Mouse (Mus musculus) liver, adult 2 months (tissue): Measurements from ENCODE around the gene Arhgap40. TPM values are rescaled to one million over a fixed set of nuclear protein-coding genes. Genes with fewer than 3 reads are reported as not detected.

Experiments
- DNase-seq: peaks from one replicate; pipeline ENCODE4 v3.0.0-alpha.2; 2011; ENCODE audit warnings: low read depth, low spot score; ENCODE audit errors: extremely low read depth
- H3K27ac ChIP-seq: fragments of 200-500 bp; replicated peaks from 2 replicates; pipeline ENCODE4 v1.5.1; 2012; ENCODE audit warnings: low read depth, mild to moderate bottlenecking, control low read depth, inconsistent platforms, low read length; ENCODE audit not compliant: insufficient read depth
- H3K27me3 ChIP-seq: fragments of 200-500 bp; 2 replicates; pipeline ENCODE4 v1.6.1; 2012; ENCODE audit warnings: mild to moderate bottlenecking, moderate library complexity, low read length, inconsistent platforms; ENCODE audit not compliant: control insufficient read depth, insufficient read depth
- H3K36me3 ChIP-seq: fragments of 200-500 bp; 2 replicates; pipeline ENCODE4 v1.6.1; 2012; ENCODE audit warnings: low read length, inconsistent platforms; ENCODE audit not compliant: control insufficient read depth, insufficient read depth
- H3K4me1 ChIP-seq: fragments of 200-500 bp; 2 replicates; pipeline ENCODE4 v1.6.1; 2011; ENCODE audit warnings: low read length; ENCODE audit not compliant: control insufficient read depth, insufficient read depth
- H3K4me3 ChIP-seq: fragments of 200-500 bp; 2 replicates; pipeline ENCODE4 v1.5.1; 2011; ENCODE audit warnings: low read depth, mild to moderate bottlenecking, control low read depth, low read length, moderate library complexity; ENCODE audit not compliant: insufficient read depth
- H3K79me2 ChIP-seq: fragments of 200-500 bp; 2 replicates; pipeline ENCODE4 v1.6.1; 2012; ENCODE audit warnings: inconsistent platforms, mild to moderate bottlenecking, low read length, moderate library complexity; ENCODE audit not compliant: control insufficient read depth, insufficient read depth
- H3K9ac ChIP-seq: fragments of 200-500 bp; 2 replicates; pipeline ENCODE4 v1.6.1; 2012; ENCODE audit warnings: low read depth, mild to moderate bottlenecking, control low read depth, inconsistent platforms, low read length
- CTCF ChIP-seq: fragments of 200-500 bp; IDR thresholded peaks from 2 replicates; pipeline ENCODE4 v1.5.1; 2011; ENCODE audit warnings: low read depth, low read length, control low read depth
- POLR2A ChIP-seq: fragments of 200-500 bp; IDR thresholded peaks from 2 replicates; pipeline ENCODE4 v1.6.1; 2011; ENCODE audit warnings: low read length, control low read depth; ENCODE audit not compliant: insufficient read depth; ENCODE audit errors: extremely low read depth
- WGBS: fragments of 180-500 bp; shearing (Covaris S2); methylation state at CpG from one replicate; pipeline ENCODE4 v1.1.7; 2018; 5-methylcytosine and 5-hydroxymethylcytosine counted together
- polyA plus RNA-seq: library from polyadenylated mRNA; depleted of rRNA; stranded (reverse); fragments of >200 nt; gene quantifications from 2 replicates; pipeline ENCODE4 v1.2.3, GENCODE M21; 2012
- total RNA-seq: library from RNA; depleted of rRNA; stranded (reverse); fragments of >200 nt; gene quantifications from 2 replicates; pipeline ENCODE4 v1.2.3, GENCODE M21; 2014

Gene Arhgap40
- total and polyA plus RNA-seq, 2 experiments = not detected

DNA sequence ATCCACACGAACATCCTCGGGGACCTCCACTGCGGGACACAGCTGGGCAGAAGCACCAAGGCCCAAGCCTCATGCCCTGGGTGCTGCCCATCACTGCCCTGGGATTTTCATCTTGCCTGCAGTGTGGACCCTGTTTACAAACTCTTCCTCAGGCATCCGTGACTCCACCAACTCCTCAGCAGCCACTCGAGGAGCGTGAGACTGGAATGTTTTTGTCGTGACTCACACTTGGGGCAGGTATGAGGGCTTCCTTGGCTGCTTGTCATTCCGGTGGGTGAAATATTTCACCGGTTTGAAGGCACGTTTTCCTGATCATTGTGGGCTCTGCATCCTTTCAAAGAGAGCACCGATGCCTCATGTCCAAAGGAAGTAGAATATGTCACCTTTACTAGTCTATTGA, 6.5 kb downstream of the Arhgap40 start:
- Histone ChIP-seq H3K27me3 (no peaks in the 10 kb centered on the region), H3K36me3 (no peaks in the 10 kb centered on the region), H3K79me2 (no peaks in the 10 kb centered on the region), H3K4me1 (no peaks in the 10 kb centered on the region), H3K27ac (no peak overlapping the region), H3K9ac (no peak overlapping the region), H3K4me3 (no peak overlapping the region)
- DNase-seq = no peak
- WGBS = 77% methylated on average over 11 of the region's 11 CpGs
- TF ChIP-seq CTCF (no peak), POLR2A (no peak)

GRCm38 (mm10) chr2:158519800-158520199, 7.2 kb downstream of the Arhgap40 start:
- no peaks in the 10 kb centered on the region for H3K27me3 ChIP-seq
- H3K36me3 ChIP-seq = no peaks in the 10 kb centered on the region
- H3K27ac ChIP-seq = no peak overlapping the region
- H3K4me3 ChIP-seq = no peak overlapping the region
- H3K79me2 ChIP-seq = no peaks in the 10 kb centered on the region
- H3K4me1 ChIP-seq = no peaks in the 10 kb centered on the region
- no peak for DNase-seq
- WGBS = 73% methylated on average over 6 of the region's 6 CpGs
- no peak for TF ChIP-seq CTCF
- TF ChIP-seq POLR2A = no peak
- H3K9ac ChIP-seq = no peak overlapping the region

DNA sequence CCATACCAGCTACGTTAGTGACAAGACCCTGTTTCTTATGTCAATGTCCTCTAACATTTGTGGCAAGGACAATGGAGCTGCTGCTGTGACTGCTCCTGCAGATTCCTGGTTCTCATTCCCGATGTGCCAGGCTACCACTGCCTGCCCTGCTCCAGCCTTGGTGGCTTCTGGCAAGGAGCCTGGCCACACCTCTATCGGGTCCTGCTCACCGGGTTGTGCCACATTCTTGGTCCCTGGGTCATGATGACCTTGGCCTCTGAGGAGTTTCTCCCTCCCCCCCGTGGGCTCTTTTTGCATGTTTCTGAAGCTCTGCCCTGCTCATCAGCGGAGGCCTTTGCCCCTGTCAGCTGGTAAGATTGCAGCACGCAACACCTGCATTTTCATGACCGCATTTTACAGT, 10.5 kb downstream of the Arhgap40 start:
- Histone ChIP-seq H3K9ac (no peak overlapping the region), H3K4me1 (no peaks in the 10 kb centered on the region), H3K36me3 (no peaks in the 10 kb centered on the region), H3K27me3 (no peaks in the 10 kb centered on the region), H3K79me2 (no peaks in the 10 kb centered on the region), H3K27ac (no peak overlapping the region), H3K4me3 (no peak overlapping the region)
- DNase-seq = no peak
- WGBS = 65% methylated on average over 8 of the region's 8 CpGs
- no peak for TF ChIP-seq CTCF
- TF ChIP-seq POLR2A = no peak

DNA sequence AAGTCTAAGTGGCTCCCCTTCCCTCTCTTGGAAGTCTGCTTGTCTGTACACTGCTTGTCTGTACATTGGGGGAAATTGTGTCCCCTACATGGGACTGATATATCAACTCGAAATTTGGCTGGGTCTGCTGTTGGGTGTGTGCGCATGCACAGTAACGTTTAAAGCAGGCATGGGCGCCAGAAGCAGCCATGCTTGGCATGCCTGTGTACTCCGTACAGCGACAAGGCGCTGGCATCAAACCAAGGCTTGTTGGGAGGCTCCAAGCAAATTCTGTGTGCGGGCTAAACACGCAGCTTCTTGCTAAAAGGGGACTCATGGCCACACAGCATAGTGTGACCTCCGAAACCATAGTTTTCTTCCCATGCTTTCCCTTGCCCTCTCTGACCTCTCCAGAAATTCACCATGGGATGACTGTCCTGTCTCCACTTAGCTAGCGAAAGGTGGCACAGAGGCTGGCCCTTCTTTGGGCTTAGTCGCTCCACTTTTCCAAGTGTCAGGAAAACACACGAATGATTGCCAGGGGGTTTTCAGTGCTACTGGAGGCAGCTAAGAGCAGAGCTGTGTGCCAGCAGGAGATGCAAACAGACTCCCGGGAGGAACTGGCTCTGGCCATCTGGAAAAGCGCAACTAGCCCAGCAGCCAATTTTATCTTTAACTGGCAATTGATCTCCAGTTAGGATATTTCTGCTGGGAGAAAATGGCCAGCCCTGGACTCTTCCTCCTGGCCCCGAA, 11.7 kb downstream of the Arhgap40 start:
- no peaks in the 10 kb centered on the region for H3K27me3 ChIP-seq
- DNase-seq = no peak
- H3K4me3 ChIP-seq = no peak overlapping the region
- H3K9ac ChIP-seq = no peak overlapping the region
- no peak overlapping the region for H3K27ac ChIP-seq
- 78% methylated on average over 16 of the region's 16 CpGs for WGBS
- no peaks in the 10 kb centered on the region for H3K79me2 ChIP-seq
- TF ChIP-seq CTCF (no peak), POLR2A (no peak)
- H3K36me3 ChIP-seq = no peaks in the 10 kb centered on the region
- H3K4me1 ChIP-seq = no peaks in the 10 kb centered on the region

- TF ChIP-seq CTCF (peak; percentile 85), POLR2A (no peak)
- 6% methylated on average over 4 of the region's 4 CpGs for WGBS
- peak; percentile 35 for DNase-seq
Measured at GRCm38 (mm10) chr2:158534090-158534489, 21.5 kb downstream of the Arhgap40 start.

DNA sequence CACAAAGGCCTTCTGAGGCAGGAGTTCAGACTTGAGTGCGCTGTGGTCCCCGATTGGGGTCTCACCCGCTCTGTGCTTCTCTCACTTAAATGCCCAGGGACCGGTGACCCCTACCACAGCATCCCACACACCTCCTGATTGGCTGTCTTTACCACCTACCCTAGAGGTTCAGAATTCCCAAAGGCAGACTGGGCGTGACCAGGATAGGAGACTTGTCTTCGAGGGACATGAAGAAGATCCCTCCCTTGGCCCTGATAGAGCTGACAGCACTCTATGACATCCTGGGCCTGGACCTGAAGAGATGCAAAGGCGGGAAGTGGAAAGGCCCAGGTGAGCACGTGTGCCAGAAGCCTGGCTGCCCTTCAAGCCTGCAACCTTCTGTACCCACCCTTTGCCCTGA, 22.0 kb downstream of the Arhgap40 start:
- H3K4me1 ChIP-seq = no peaks in the 10 kb centered on the region

More at GRCm38 (mm10) chr2:158534090-158534489, 21.5 kb downstream of the Arhgap40 start:
- H3K27me3 ChIP-seq = no peaks in the 10 kb centered on the region
- H3K9ac ChIP-seq = no peak overlapping the region
- H3K36me3 ChIP-seq = no peaks in the 10 kb centered on the region
- no peaks in the 10 kb centered on the region for H3K79me2 ChIP-seq
- H3K27ac ChIP-seq = no peak overlapping the region
- no peaks in the 10 kb centered on the region for H3K4me1 ChIP-seq
- no peak overlapping the region for H3K4me3 ChIP-seq

More for the DNA sequence above, 22.0 kb downstream of the Arhgap40 start:
- no peaks in the 10 kb centered on the region for H3K79me2 ChIP-seq
- no peaks in the 10 kb centered on the region for H3K27me3 ChIP-seq
- 78% methylated on average over 8 of the region's 8 CpGs for WGBS
- no peaks in the 10 kb centered on the region for H3K36me3 ChIP-seq
- no peak overlapping the region for H3K4me3 ChIP-seq
- no peak for TF ChIP-seq CTCF
- no peak for DNase-seq
- H3K27ac ChIP-seq = no peak overlapping the region
- H3K9ac ChIP-seq = no peak overlapping the region
